Mouse (Mus musculus) MEL (cell line): ENCODE measurements around the gene Slc1a4. TPM values are rescaled to one million over a fixed set of nuclear protein-coding genes. Genes with fewer than 3 reads are reported as not detected.
A peak's percentile ranks its signal among the peaks of the same experiment; 100 is the strongest.

Source experiments
- DNase-seq: peaks from one replicate; pipeline ENCODE4 v3.0.0; 2011; ENCODE audit warnings: low read depth, low spot score
- H3K27ac ChIP-seq: 2 replicates; pipeline ENCODE4 v1.5.1; 2012; ENCODE audit warnings: low read depth, mild to moderate bottlenecking, control low read depth, low read length, moderate library complexity; ENCODE audit not compliant: control insufficient read depth
- H3K27me3 ChIP-seq, 2 experiments: fragments of 150-350 bp in 1 of 2; sonication (generic) in 1 of 2; 2 replicates each; pipeline ENCODE4 v1.6.1; 2012; ENCODE audit warnings: low read length in 2 of 2, mild to moderate bottlenecking in 2 of 2, improper control_type of control experiment in 1 of 2, moderate library complexity in 1 of 2; ENCODE audit not compliant: insufficient read depth in 2 of 2, control insufficient read depth in 1 of 2
- H3K36me3 ChIP-seq, 2 experiments: 2 replicates each; pipeline ENCODE4 v1.6.1; 2012 to 2014; ENCODE audit warnings: low read length in 2 of 2, improper control_type of control experiment in 1 of 2, inconsistent platforms in 1 of 2, mild to moderate bottlenecking in 1 of 2; ENCODE audit not compliant: insufficient read depth in 2 of 2, control insufficient read depth in 1 of 2
- H3K4me1 ChIP-seq, 2 experiments: fragments of 150-350 bp in 1 of 2; sonication (generic) in 1 of 2; 2 replicates each; pipeline ENCODE4 v1.6.1; 2012; ENCODE audit warnings: low read length in 2 of 2, improper control_type of control experiment in 1 of 2, mild to moderate bottlenecking in 1 of 2; ENCODE audit not compliant: insufficient read depth in 2 of 2, control insufficient read depth in 1 of 2
- H3K4me3 ChIP-seq, 2 experiments: fragments of 150-350 bp in 1 of 2; sonication (generic) in 1 of 2; 2 replicates each; pipeline ENCODE4 v1.5.1; 2012; ENCODE audit warnings: low read depth in 2 of 2, low read length in 2 of 2, mild to moderate bottlenecking in 2 of 2, moderate library complexity in 2 of 2, control low read depth in 1 of 2, improper control_type of control experiment in 1 of 2; ENCODE audit not compliant: control insufficient read depth in 1 of 2, insufficient read depth in 1 of 2
- H3K79me2 ChIP-seq: 2 replicates; pipeline ENCODE4 v1.6.1; 2012; ENCODE audit warnings: mild to moderate bottlenecking, low read length, moderate library complexity; ENCODE audit not compliant: control insufficient read depth, poor library complexity, insufficient read depth
- H3K9ac ChIP-seq: 2 replicates; pipeline ENCODE4 v1.6.1; 2012; ENCODE audit warnings: low read depth, mild to moderate bottlenecking, control low read depth, low read length, moderate library complexity; ENCODE audit not compliant: control insufficient read depth, poor library complexity, severe bottlenecking
- H3K9me3 ChIP-seq: fragments of 150-350 bp; sonication (generic); replicated peaks from 2 replicates; pipeline ENCODE4 v1.6.1; 2012; ENCODE audit warnings: mild to moderate bottlenecking, low read length, improper control_type of control experiment, moderate library complexity; ENCODE audit not compliant: insufficient read depth
- BHLHE40 ChIP-seq: IDR thresholded peaks from 2 replicates; pipeline ENCODE4 v1.6.1; 2012; ENCODE audit warnings: low read depth, mild to moderate bottlenecking, inconsistent platforms, low read length, improper control_type of control experiment, borderline replicate concordance
- CHD1 ChIP-seq: IDR thresholded peaks from 2 replicates; pipeline ENCODE4 v1.6.1; 2012; ENCODE audit warnings: low read depth, mild to moderate bottlenecking, inconsistent platforms, low read length, improper control_type of control experiment
- CTCF ChIP-seq, 3 experiments: IDR thresholded peaks in 2 of 3; conservative IDR thresholded peaks in 1 of 3; 2 replicates each; pipeline ENCODE4 v1.5.1; 2011 to 2012; ENCODE audit warnings: low read length in 3 of 3, low read depth in 2 of 3, mild to moderate bottlenecking in 2 of 3, improper control_type of control experiment in 1 of 3, inconsistent platforms in 1 of 3, mixed read lengths in 1 of 3, moderate library complexity in 1 of 3; ENCODE audit not compliant: control insufficient read depth in 1 of 3, insufficient read depth in 1 of 3, poor library complexity in 1 of 3, severe bottlenecking in 1 of 3
- E2F4 ChIP-seq: IDR thresholded peaks from 2 replicates; pipeline ENCODE4 v1.6.1; 2011; ENCODE audit warnings: low read depth, low read length, improper control_type of control experiment, borderline replicate concordance
- ELF1 ChIP-seq: IDR thresholded peaks from 2 replicates; pipeline ENCODE4 v1.6.1; 2014; ENCODE audit warnings: low read depth, mild to moderate bottlenecking, inconsistent platforms, low read length, improper control_type of control experiment, moderate library complexity
- ETS1 ChIP-seq: IDR thresholded peaks from 2 replicates; pipeline ENCODE4 v1.6.1; 2012; ENCODE audit warnings: low read depth, mild to moderate bottlenecking, inconsistent platforms, low read length, improper control_type of control experiment, moderate library complexity
- GATA1 ChIP-seq: IDR thresholded peaks from 2 replicates; pipeline ENCODE4 v1.6.1; 2011; ENCODE audit warnings: low read depth, low read length, improper control_type of control experiment
- HCFC1 ChIP-seq: IDR thresholded peaks from 2 replicates; pipeline ENCODE4 v1.6.1; 2012; ENCODE audit warnings: low read depth, mild to moderate bottlenecking, inconsistent platforms, low read length, improper control_type of control experiment, moderate library complexity
- JUND ChIP-seq: IDR thresholded peaks from 2 replicates; pipeline ENCODE4 v1.6.1; 2011; ENCODE audit warnings: low read depth, mild to moderate bottlenecking, improper control_type of control experiment, low read length
- KAT2A ChIP-seq: conservative IDR thresholded peaks from 2 replicates; pipeline ENCODE4 v1.6.1; 2012; ENCODE audit warnings: low read depth, low read length, improper control_type of control experiment, inconsistent platforms
- MEF2A ChIP-seq: IDR thresholded peaks from 2 replicates; pipeline ENCODE4 v1.6.1; 2014; ENCODE audit warnings: low read depth, mild to moderate bottlenecking, inconsistent platforms, low read length, improper control_type of control experiment; ENCODE audit not compliant: poor library complexity, insufficient replicate concordance, severe bottlenecking; ENCODE audit errors: extremely low read depth
- MYC ChIP-seq: IDR thresholded peaks from 2 replicates; pipeline ENCODE4 v1.6.1; 2011; ENCODE audit warnings: low read depth, mild to moderate bottlenecking, low read length, improper control_type of control experiment, moderate library complexity
- NRF1 ChIP-seq: IDR thresholded peaks from 2 replicates; pipeline ENCODE4 v1.6.1; 2014; ENCODE audit warnings: low read depth, mild to moderate bottlenecking, inconsistent platforms, low read length, improper control_type of control experiment, moderate library complexity; ENCODE audit not compliant: poor library complexity, insufficient read depth, severe bottlenecking
- POLR2A ChIP-seq, 2 experiments: IDR thresholded peaks; 2 replicates each; pipeline ENCODE4 v1.6.1; 2011 to 2012; ENCODE audit warnings: low read length in 2 of 2, mild to moderate bottlenecking in 2 of 2, control low read depth in 1 of 2, improper control_type of control experiment in 1 of 2, low read depth in 1 of 2, moderate library complexity in 1 of 2; ENCODE audit not compliant: control insufficient read depth in 1 of 2, insufficient read depth in 1 of 2, poor library complexity in 1 of 2
- POLR2AphosphoS2 ChIP-seq: IDR thresholded peaks from 2 replicates; pipeline ENCODE4 v1.6.1; 2011; ENCODE audit warnings: low read length, improper control_type of control experiment
- RAD21 ChIP-seq: IDR thresholded peaks from 2 replicates; pipeline ENCODE4 v1.6.1; 2011; ENCODE audit warnings: mild to moderate bottlenecking, low read depth, low read length, improper control_type of control experiment
- SMC3 ChIP-seq: IDR thresholded peaks from 2 replicates; pipeline ENCODE4 v1.6.1; 2011; ENCODE audit warnings: low read depth, low read length, improper control_type of control experiment
- TAL1 ChIP-seq: IDR thresholded peaks from 2 replicates; pipeline ENCODE4 v1.6.1; 2012; ENCODE audit warnings: mild to moderate bottlenecking, inconsistent platforms, low read length, moderate library complexity, mixed read lengths
- TBP ChIP-seq: IDR thresholded peaks from 2 replicates; pipeline ENCODE4 v1.8.0; 2011; ENCODE audit warnings: low read depth, low read length, improper control_type of control experiment
- TCF12 ChIP-seq: IDR thresholded peaks from 2 replicates; pipeline ENCODE4 v1.6.1; 2014; ENCODE audit warnings: low read depth, mild to moderate bottlenecking, inconsistent platforms, low read length, improper control_type of control experiment, moderate library complexity
- ZKSCAN1 ChIP-seq: IDR thresholded peaks from 2 replicates; pipeline ENCODE4 v1.6.1; 2012; ENCODE audit warnings: low read depth, mild to moderate bottlenecking, inconsistent platforms, low read length, improper control_type of control experiment, moderate library complexity
- polyA plus RNA-seq, 2 experiments: library from polyadenylated mRNA; stranded (reverse) in 1 of 2; unstranded in 1 of 2; fragments of >175 nt in 1 of 2; fragments of >200 nt in 1 of 2; gene quantifications; 2 replicates each; pipeline versions ENCODE4 v1.2.1 to v1.2.4; 2012; ENCODE audit warnings: low replicate concordance in 2 of 2, low read depth in 1 of 2; ENCODE audit not compliant: insufficient read length in 2 of 2, insufficient read depth in 1 of 2, missing spikeins in 1 of 2
- total RNA-seq: library from RNA; depleted of rRNA; stranded (reverse); fragments of 300-350 nt; gene quantifications from 2 replicates; pipeline ENCODE4 v1.2.3, GENCODE M21; 2012

The Slc1a4 gene
- total and polyA plus RNA-seq, 3 experiments: 21.7 to 32.3 TPM; not detected in 1

GRCm38 (mm10) chr11:20304341-20304740, 28.2 kb downstream of the Slc1a4 start:
- no peaks in the 10 kb centered on the region for H3K79me2 ChIP-seq
- no peak overlapping the region for H3K27ac ChIP-seq
- peaks cover 7 to 12% of the 10 kb centered on the region in 2 experiments; a peak in 3 of 4 replicates for H3K36me3 ChIP-seq
- no peak overlapping the region for H3K9ac ChIP-seq
- no peak overlapping the region for H3K4me3 ChIP-seq
- H3K27me3 ChIP-seq: no peaks in the 10 kb centered on the region
- H3K9me3 ChIP-seq: no peaks in the 10 kb centered on the region
- no peak for TF ChIP-seq TAL1
- no peak for TF ChIP-seq BHLHE40
- no peak for TF ChIP-seq KAT2A
- TF ChIP-seq MYC: no peak
- TF ChIP-seq POLR2A (IDR thresholded peaks at IDR 0.05; ENCODE audit: control insufficient read depth in 1 of 2, insufficient read depth in 1 of 2, low read depth in 1 of 2, low read length in 2 of 2, poor library complexity in 1 of 2): 0 out of 4 replicates have a peak, but pooled peaks of 1 of the 2 experiments have one; percentile 1
- no peak for TF ChIP-seq ELF1
- no peak for TF ChIP-seq CHD1
- no peak for TF ChIP-seq ETS1
- peak; percentile 72 to 91 (median 80) for TF ChIP-seq CTCF (IDR thresholded peaks at IDR 0.05 in 2 of 3, conservative IDR thresholded peaks at IDR 0.05 in 1 of 3; ENCODE audit: control insufficient read depth in 1 of 3, insufficient read depth in 1 of 3, low read depth in 2 of 3, low read length in 3 of 3, poor library complexity in 1 of 3, severe bottlenecking in 1 of 3)
- TF ChIP-seq SMC3: peak; percentile 65
- TF ChIP-seq MEF2A: no peak
- peak; percentile 22 for TF ChIP-seq RAD21
- TF ChIP-seq TBP: no peak
- TF ChIP-seq HCFC1: no peak
- no peak for TF ChIP-seq TCF12
- no peak for TF ChIP-seq ZKSCAN1
- no peak for TF ChIP-seq GATA1
- no peak for TF ChIP-seq JUND
- no peak for TF ChIP-seq E2F4
- no peak for TF ChIP-seq POLR2AphosphoS2
- peak; percentile 50 for DNase-seq
- H3K4me1 ChIP-seq: peaks cover 0 to 3% of the 10 kb centered on the region in 2 experiments; a peak in 2 of 4 replicates

- peak; percentile 46 for DNase-seq
- H3K4me1 ChIP-seq: peaks cover 0 to 3% of the 10 kb centered on the region in 2 experiments; a peak in 2 of 4 replicates
- TF ChIP-seq ETS1: 0 out of 2 replicates have a peak, but pooled peaks have one; percentile 11
- TF ChIP-seq POLR2AphosphoS2: peak; percentile 55
- TF ChIP-seq NRF1: no peak
- TF ChIP-seq, all 39 proteins: peak for 2
- Histone ChIP-seq H3K9ac (no peak overlapping the region), H3K27me3 (no peaks in the 10 kb centered on the region), H3K9me3 (no peaks in the 10 kb centered on the region), H3K4me3 (no peak overlapping the region), H3K27ac (no peak overlapping the region), H3K79me2 (no peaks in the 10 kb centered on the region), H3K36me3 (peaks cover 5 to 7% of the 10 kb centered on the region in 2 experiments; a peak in 3 of 4 replicates)
Measured at GRCm38 (mm10) chr11:20301332-20301731, 31.2 kb downstream of the Slc1a4 start.
